In the genomic region with DNA sequence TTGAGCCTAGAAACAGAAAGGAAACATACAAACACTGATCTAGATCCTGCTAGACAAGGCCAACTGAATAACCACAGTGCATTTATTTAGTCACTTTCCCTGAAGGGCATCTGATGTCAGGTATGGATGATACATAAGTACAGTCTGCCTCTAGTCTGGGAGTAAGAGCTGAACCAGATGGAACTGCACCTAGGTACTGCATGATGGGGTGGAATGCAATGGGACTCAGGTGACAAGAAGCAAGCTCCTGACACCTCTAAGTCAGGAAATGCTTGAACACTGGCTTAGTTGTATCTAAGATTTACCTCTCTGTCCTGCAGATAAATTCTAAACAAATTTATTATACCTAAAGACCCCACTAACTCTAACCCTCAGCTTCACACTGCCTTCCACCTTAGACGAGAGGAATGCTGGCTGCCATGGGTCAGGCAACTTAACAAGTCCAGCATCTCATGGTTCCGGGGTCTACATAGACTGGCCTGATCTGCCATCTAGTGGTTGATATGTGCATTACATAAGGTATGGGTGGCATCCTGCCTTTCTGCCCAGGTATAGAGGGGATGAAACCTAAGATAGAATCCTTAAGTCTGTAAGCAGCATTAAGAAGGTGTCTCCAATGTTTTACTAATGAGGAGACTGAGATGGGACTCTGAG, we compare ENCODE assay signal across 7 mouse cellular contexts. TPM values are rescaled to one million over a fixed set of nuclear protein-coding genes. Genes with fewer than 3 reads are reported as not detected.
DNase-seq lines count a peak whose midpoint lies in the region; ATAC-seq and TF ChIP-seq lines count a peak whose summit lies in the region.

No protein-coding gene starts in this region.

- H3K27me3 ChIP-seq in lung, postnatal 0 days (replicated peaks; ENCODE audit: insufficient read depth, low read length), result no peaks in the 10 kb centered on the region

- TF ChIP-seq EP300 in lung, postnatal 0 days (IDR thresholded peaks at IDR 0.05), result no peak

- H3K4me3 ChIP-seq in lung, postnatal 0 days (ENCODE audit: low read depth, low read length), result no peak overlapping the region

- H3K9ac ChIP-seq in lung, postnatal 0 days (replicated peaks; ENCODE audit: low read depth), result no peak overlapping the region

- DNase-seq in ES-CJ7 (ENCODE audit: low read depth, low spot score) (peak; percentile 78), adipocyte (ENCODE audit: low spot score) (peak; percentile 54)
- peak; percentile 81 for DNase-seq in embryo, embryonic 9.5 days (ENCODE audit: extremely low spot score)
- peak; percentile 29 to 72 for DNase-seq in heart, postnatal 14 days
- DNase-seq in kidney, postnatal 14 days, result peak; percentile 80
- DNase-seq in lung, postnatal 0 days (ENCODE audit: low spot score), result peak; percentile 80
- DNase-seq in retina, postnatal 1 day, result peak; percentile 85

- intact Hi-C loops in heart, postnatal 14 days (cut with DNase I), result loop anchor here (1.0 to 5.0 kb wide), 3 partner anchors 137 to 1423 kb away; no protein-coding TSS in a partner anchor

- WGBS in lung, postnatal 0 days, result 4% methylated on average over 2 of the region's 2 CpGs

- H3K4me2 ChIP-seq in lung, postnatal 0 days (replicated peaks; ENCODE audit: low read depth, low read length), result no peak overlapping the region

- H3K4me1 ChIP-seq in lung, postnatal 0 days (ENCODE audit: insufficient read depth, low read depth, low read length), result no peaks in the 10 kb centered on the region

- no peaks in the 10 kb centered on the region for H3K9me3 ChIP-seq in lung, postnatal 0 days (ENCODE audit: low read length)

- no peaks in the 10 kb centered on the region for H3K36me3 ChIP-seq in lung, postnatal 0 days (ENCODE audit: insufficient read depth, low read length)

- TF ChIP-seq CTCF in lung, postnatal 0 days (IDR thresholded peaks at IDR 0.05), result peak; percentile 97

- peak; percentile 75 for ATAC-seq in lung, postnatal 0 days

- no peak overlapping the region for H3K27ac ChIP-seq in lung, postnatal 0 days (ENCODE audit: low read length)

RNA-seq across cellular contexts. Expression of gene Nars2, which starts 35.7 kb away (rescaled TPM):
- total RNA-seq in heart, postnatal 14 days (2021), result 10 to 100 TPM; 17.7 to 19.0 TPM
- 9.2 and 9.8 TPM in 2 replicates for polyA plus RNA-seq in lung, postnatal 0 days (2015; fragmentation: Nextera tagmentation; extraction: Ambion mirVana)
